Mouse (Mus musculus) thymus, adult 18-20 months (tissue): ENCODE measurements around the gene Zfp30.
A peak's percentile ranks its signal among the peaks of the same experiment; 100 is the strongest.

Experiments
- DNase-seq, 2 experiments: peaks; one replicate each; pipeline ENCODE4 v3.0.0; 2022; ENCODE audit warnings: mixed read lengths in 2 of 2

The Zfp30 gene

DNA sequence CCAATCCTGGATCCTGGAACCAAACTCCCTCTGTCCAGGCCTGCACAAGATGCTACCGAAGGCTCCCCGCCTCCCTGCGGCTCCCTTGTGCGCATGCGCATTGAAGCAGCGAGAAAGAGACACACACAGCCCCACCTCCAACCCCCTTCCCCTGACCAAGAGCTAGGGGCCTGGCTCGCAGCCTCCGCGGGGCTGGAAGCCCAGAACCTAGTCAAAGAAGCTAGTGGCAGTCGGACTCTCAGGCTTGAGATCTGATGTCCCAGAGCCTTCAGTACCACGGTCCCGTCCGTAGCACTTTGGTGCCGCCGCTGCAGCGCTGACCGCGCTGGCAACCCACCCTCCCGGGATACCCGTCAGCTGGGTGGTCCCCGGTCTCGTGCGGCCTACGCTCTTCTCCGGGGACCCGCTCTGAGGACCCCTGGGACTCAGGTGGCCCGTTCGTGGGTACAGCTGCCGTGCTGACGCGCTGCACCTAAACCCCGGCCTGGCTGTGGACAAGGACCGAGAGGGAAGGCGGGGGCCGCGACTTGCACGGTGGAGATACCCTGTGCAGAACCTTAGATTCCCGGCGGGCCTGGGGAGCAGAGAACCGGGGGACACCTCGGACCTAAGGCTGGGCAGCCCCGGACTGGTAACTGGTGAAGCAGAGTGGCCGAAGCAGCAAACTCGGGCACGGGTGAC lies at the start of gene Zfp30:
Gene Zfp30, plus strand, starts transcription at position 128 of the 681 bp plus-strand sequence.
- peak; percentile 38 to 53 for DNase-seq

GRCm38 (mm10) chr7:29742258-29742657 lies 41.5 kb upstream of the Zfp30 start:
- DNase-seq, result no peak

DNA sequence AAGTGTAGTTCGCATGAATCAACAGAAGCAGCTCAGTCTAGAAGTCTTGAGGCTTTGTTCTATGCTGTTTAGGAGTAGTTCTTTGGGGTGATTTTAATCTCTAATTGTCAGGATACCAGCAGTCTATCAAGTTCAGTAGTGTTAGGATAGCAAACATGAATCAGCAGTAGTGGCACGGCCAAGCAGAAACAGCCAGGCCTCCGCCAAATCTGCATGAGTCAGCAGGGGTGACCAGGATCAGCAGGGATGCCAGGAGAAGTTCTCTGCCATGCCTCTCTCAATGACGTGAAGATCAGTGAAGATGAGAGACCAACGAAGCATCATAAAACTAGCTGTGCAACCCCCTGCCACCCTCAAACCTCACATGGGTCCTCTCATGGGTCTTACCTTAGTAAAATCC lies 23.3 kb upstream of the Zfp30 start:
- DNase-seq, result no peak

DNA sequence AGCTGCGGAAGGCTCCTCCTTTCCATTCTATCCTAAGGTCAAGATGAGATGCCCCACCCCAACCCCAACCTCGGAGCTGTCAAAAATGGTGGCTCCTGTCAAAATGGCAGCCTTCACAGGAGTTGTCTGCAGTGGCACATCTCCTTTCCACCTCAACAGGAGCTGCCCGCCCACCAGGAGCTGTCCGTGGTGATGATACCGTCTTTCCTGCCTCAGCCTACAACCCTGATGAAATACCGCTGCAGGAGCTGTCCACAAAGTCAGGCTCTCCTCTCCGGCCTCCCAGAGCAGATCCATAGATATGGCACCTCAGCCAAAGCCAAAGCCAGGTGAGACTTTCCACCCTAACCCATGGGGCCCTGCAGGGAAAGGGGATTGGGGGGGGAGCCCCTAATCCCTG lies 19.1 kb upstream of the Zfp30 start:
- no peak for DNase-seq

DNA sequence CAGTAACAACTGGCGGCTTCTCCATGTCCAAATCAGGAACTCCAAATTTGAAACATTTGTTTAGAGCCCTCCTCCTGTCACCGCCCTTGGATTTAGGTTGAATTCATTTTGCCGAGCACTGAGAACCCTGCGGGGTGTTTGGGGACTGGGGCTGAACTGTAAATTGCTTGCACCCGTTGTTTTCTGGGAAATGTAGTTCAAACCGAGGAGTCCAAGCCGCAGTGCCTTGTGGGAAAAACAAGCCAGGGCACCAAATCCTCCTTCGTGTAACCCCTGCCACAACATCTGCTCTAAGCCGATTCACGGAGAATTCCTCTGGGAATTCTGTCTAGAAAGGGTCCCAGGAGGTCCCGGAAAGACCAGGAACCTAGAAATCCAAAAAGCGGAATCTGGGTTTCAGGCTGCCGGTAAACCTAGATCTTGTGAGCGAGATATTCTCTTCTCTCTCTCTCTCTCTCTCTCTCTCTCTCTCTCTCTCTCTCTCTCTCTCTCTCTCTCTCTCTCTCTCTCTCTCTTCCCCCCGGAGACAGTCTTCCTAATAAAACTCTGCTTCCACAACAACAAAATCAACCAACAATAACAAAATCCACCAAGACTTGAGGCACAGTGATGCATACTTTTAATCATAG lies 16.6 kb upstream of the Zfp30 start:
- DNase-seq, result peak; percentile 60 to 76

DNA sequence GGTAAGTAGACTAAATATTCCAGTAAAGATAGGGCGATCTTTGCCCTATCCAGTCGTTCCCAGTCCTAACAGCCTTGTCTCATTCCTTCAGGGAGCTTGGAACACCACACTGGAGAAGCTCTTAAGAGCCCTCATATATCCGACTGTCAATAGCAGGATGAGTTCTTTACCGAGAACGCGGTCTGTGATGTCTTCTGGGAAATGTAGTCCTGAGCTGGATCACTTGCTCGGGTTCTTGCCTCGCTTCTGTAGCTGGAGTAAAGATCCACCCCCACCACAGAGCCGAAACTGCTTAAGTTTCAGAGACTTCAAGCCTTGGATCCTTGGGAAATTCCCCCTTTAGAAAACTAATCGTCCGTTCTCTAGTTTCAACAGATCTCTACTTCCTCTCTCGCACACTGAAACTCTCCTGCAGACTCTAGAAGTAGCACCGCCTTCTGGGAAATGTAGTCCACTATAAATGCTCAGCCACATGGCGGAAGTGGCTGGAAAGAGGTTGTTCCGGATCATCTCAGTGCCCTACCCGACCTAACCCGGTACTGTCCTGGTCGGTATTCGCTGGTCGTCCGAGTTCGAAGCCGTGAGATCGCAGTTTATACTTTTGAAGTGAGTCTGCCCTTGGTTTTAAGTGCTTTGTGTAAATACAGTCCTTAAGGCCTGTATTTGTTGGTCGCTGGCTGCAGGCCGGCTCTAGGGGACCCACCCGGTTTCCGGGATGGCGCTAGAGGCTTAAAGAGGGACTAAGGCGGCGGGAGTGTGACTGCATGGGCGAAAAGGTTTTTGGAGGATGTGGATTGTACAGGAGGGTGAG lies 15.5 kb upstream of the Zfp30 start, which contains the start of gene Zfp84:
Gene Zfp84, plus strand, starts transcription at position 463 of the 811 bp plus-strand sequence.
- DNase-seq, result peak; percentile 78 to 88

DNA sequence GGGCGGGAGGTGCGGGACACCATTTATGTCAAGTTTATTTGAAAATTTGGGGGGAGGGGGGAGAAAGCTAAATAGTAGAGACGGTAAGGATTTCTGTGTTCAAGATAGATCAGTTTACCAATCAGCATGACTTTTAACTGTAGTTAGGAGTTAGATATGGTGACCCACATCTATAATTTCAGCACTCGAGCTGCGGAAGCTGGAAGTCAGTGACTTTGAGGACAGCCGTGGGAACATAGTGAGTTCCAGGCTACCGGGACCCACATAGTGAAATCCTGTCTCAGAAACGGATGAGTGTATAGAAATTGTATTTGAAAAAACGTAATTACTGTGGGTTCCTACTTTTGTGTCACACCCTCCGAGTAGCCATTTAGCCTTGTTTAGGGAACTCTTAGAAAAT lies 14.8 kb upstream of the Zfp30 start:
- DNase-seq, result no peak

- DNase-seq, result no peak
Measured at GRCm38 (mm10) chr7:29773503-29773902, 10.3 kb upstream of the Zfp30 start.

- no peak for DNase-seq
Measured at GRCm38 (mm10) chr7:29774371-29774770, 9.4 kb upstream of the Zfp30 start.

- DNase-seq, result no peak
Measured at GRCm38 (mm10) chr7:29776568-29776967, 7.2 kb upstream of the Zfp30 start.

DNA sequence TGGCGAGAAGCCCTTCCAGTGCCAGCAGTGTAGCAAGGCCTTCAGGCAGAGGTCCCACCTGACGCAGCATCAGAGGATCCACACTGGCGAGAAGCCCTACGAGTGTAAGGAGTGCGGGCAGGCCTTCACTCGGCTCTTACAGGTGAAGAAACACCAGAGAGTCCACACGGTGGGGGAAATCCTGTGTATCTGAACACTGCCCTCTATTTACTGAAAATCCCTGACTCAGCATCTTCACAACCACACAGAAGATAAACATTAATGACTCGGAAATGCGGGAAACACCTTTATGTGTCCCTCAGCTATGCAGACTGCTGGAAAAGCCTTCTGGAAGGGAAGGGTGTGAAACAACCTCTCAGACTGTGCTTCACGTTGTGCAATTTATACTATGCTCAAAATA lies 6.4 kb upstream of the Zfp30 start:
- no peak for DNase-seq

- no peak for DNase-seq
Measured at GRCm38 (mm10) chr7:29785023-29785422, 1.2 kb downstream of the Zfp30 start.

DNA sequence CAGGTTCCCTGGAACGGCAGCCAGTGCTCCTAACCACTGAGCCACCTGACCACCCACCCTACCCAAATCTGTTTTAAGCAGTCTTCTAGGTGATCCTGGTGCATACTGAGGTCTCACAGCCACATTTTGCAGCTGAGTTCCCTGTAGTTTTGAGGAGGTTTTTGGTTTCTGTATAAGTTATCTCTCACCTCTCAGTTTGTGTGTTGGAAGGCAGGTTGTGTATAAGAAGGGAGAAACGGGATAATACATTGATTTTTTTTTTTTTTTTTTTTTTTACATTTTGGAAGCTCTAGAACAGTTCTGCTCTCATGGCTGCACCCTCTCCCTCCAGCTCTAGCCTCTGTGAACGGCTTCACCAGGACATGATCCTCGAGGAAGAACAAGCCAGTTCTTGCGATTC lies 2.1 kb downstream of the Zfp30 start:
- DNase-seq, result no peak

- DNase-seq, result no peak
Measured at GRCm38 (mm10) chr7:29792906-29793305, 9.1 kb downstream of the Zfp30 start.

DNA sequence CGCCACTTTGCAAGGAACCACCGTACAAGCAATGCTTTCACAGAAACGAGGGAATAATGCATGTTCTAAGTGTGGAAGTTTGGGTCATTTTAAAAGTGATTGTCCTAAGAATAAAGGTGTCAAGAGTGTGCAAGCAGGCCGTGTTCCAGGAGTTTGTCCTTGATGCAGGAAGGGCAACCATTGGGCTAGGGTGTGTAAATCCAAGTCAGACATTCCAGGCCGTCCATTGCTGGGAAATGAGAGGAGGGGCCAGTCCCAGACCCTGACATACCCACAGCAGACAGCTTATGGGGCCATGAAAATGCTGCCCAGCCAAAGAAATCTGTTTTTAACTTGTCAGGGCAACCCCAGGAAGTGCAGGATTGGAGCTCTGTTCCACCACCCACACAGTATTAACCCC lies 23.2 kb downstream of the Zfp30 start:
- no peak for DNase-seq

DNA sequence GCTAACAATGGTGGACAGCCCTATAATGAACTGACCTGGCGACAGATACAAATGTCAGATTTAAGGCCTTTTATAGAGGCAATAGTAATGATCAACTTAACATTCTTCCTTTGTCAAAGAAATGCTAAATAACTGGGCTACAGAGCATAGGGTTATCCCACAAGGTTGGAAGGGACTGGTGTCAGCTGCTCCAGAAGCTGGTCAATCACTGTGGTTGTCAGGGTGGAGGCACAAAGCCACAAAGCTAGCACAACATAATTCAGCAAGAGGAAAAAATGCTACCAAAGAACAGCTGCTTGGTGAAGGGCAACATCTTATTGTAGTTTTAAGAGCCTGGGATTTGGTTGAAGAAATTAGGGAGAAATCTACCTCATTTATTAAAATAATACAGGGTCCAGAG lies 28.4 kb downstream of the Zfp30 start:
- DNase-seq, result no peak

DNA sequence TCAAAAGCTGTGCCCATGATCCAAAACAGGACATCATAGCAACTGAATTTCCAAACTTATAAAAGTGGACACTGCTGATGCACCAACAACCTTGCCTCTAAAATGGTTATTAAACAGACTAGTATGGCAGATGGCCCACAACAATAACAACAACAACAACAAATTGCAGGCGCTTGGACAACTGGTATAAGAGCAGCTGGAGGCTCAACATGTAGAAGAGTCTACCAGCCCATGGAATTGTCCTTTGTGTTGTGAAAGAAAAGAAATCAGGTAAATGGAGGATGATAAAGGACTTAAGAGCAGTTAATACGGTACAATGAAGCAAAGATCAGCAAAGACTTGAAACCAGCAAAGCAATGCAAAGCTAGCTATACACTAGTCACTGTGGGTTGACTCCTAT lies 30.6 kb downstream of the Zfp30 start:
- DNase-seq, result no peak

- DNase-seq, result no peak
Measured at GRCm38 (mm10) chr7:29815061-29815784, 31.4 kb downstream of the Zfp30 start.

- peak; percentile 79 to 83 for DNase-seq
Measured at GRCm38 (mm10) chr7:29815910-29816429, 32.2 kb downstream of the Zfp30 start, which contains the start of gene Zfp790. Gene Zfp790 (plus strand): TSS chr7:29816114.

- peak; percentile 32 to 60 for DNase-seq
Measured at GRCm38 (mm10) chr7:29818619-29819254, 34.9 kb downstream of the Zfp30 start.

GRCm38 (mm10) chr7:29828001-29828400 lies 44.2 kb downstream of the Zfp30 start:
- no peak for DNase-seq

DNA sequence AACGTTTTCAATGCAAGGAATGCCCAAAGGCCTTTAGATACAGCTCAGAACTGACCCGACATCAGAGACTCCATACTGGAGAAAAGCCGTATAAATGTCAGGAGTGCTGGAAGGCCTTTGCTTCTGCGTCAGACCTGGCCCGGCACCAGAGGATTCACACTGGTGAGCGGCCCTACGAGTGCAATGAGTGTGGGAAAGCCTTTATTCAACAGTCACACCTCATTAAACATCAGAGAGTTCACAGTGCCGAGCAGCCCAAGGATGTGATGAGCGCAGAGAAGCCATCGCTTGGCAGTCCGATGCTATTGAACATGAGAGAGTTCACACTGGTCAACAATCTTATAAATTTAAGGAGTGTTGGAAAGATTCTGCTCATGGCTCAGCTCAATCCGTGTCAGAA lies 46.0 kb downstream of the Zfp30 start:
- no peak for DNase-seq
